Mouse (Mus musculus) kidney, postnatal 25 days (tissue): ENCODE measurements around the gene Sds.

Experiments used
- DNase-seq, 2 experiments: peaks; one replicate each; pipeline ENCODE4 v3.0.0; 2021; ENCODE audit warnings: mixed read lengths in 2 of 2

The Sds gene

GRCm38 (mm10) chr5:120476296-120476695 is at the start of gene Sds:
TSS of gene Sds (plus strand) at chr5:120476526.
- peak in 1 of 2 experiments; percentile 35 for DNase-seq

GRCm38 (mm10) chr5:120426572-120426971 is 49.8 kb upstream of the Sds start:
- DNase-seq, result no peak

GRCm38 (mm10) chr5:120427451-120427938 is 48.8 kb upstream of the Sds start:
- no peak for DNase-seq

GRCm38 (mm10) chr5:120428189-120428838 is 48.0 kb upstream of the Sds start:
- no peak for DNase-seq

GRCm38 (mm10) chr5:120428990-120429389 is 47.3 kb upstream of the Sds start:
- DNase-seq, result no peak

GRCm38 (mm10) chr5:120429692-120430091 is 46.6 kb upstream of the Sds start:
- DNase-seq, result no peak

- no peak for DNase-seq
Observed at GRCm38 (mm10) chr5:120431001-120431583, 45.2 kb upstream of the Sds start.

- no peak for DNase-seq
Observed at GRCm38 (mm10) chr5:120431649-120432485, 44.5 kb upstream of the Sds start, which contains the start of gene Lhx5. TSS of gene Lhx5 (plus strand) at chr5:120431699.

GRCm38 (mm10) chr5:120432486-120433015 is 43.8 kb upstream of the Sds start:
- DNase-seq, result no peak

- DNase-seq, result no peak
Observed at GRCm38 (mm10) chr5:120433135-120433760, 43.1 kb upstream of the Sds start.

GRCm38 (mm10) chr5:120434231-120434735 is 42.0 kb upstream of the Sds start:
- no peak for DNase-seq

GRCm38 (mm10) chr5:120435006-120435681 is 41.2 kb upstream of the Sds start:
- no peak for DNase-seq

GRCm38 (mm10) chr5:120435731-120436501 is 40.4 kb upstream of the Sds start:
- DNase-seq, result no peak

- no peak for DNase-seq
Observed at GRCm38 (mm10) chr5:120436885-120437495, 39.3 kb upstream of the Sds start.

GRCm38 (mm10) chr5:120437539-120437938 is 38.8 kb upstream of the Sds start:
- no peak for DNase-seq

GRCm38 (mm10) chr5:120437986-120438385 is 38.3 kb upstream of the Sds start:
- no peak for DNase-seq

- no peak for DNase-seq
Observed at GRCm38 (mm10) chr5:120438469-120438868, 37.9 kb upstream of the Sds start.

- DNase-seq, result no peak
Observed at GRCm38 (mm10) chr5:120438991-120439710, 37.2 kb upstream of the Sds start.

GRCm38 (mm10) chr5:120439887-120440670 is 36.2 kb upstream of the Sds start:
- DNase-seq, result no peak
